Mouse (Mus musculus) liver, embryonic 11.5 days (tissue): ENCODE measurements around the gene Prb1. TPM values are rescaled to one million over a fixed set of nuclear protein-coding genes. Genes with fewer than 3 reads are reported as not detected.
"Not testable (repeated sequence)": the region's sequence is repeated elsewhere in the genome, so short reads cannot be mapped to it uniquely, and the experiment has no call there.

Experiments
- ATAC-seq: fragments of 200-750 bp; cut with Nextera tagmentation; replicated peaks from 2 replicates; pipeline ENCODE4 v1.8.0; 2017; ENCODE audit warnings: moderate number of reproducible peaks, mild to moderate bottlenecking, moderate TSS enrichment, moderate library complexity; ENCODE audit not compliant: low FRiP score
- DNase-seq: peaks from one replicate; pipeline ENCODE4 v3.0.0-alpha.2; 2017; ENCODE audit warnings: low spot score
- H3K27ac ChIP-seq: fragments of 300-500 bp; sonication (generic); 2 replicates; pipeline ENCODE4 v1.5.1; 2014; ENCODE audit warnings: mild to moderate bottlenecking, low read depth, low read length, control low read depth
- H3K27me3 ChIP-seq: fragments of 300-500 bp; sonication (generic); replicated peaks from 2 replicates; pipeline ENCODE4 v1.6.1; 2014; ENCODE audit warnings: low read length, mixed read lengths; ENCODE audit not compliant: control insufficient read depth, insufficient read depth
- H3K36me3 ChIP-seq: fragments of 300-500 bp; sonication (generic); 2 replicates; pipeline ENCODE4 v1.6.1; 2014; ENCODE audit warnings: mild to moderate bottlenecking, low read length, moderate library complexity, mixed read lengths; ENCODE audit not compliant: control insufficient read depth, insufficient read depth
- H3K4me1 ChIP-seq: fragments of 300-500 bp; sonication (generic); replicated peaks from 2 replicates; pipeline ENCODE4 v1.6.1; 2014; ENCODE audit warnings: low read length, mixed read lengths; ENCODE audit not compliant: control insufficient read depth, insufficient read depth
- H3K4me2 ChIP-seq: fragments of 300-500 bp; sonication (generic); 2 replicates; pipeline ENCODE4 v1.6.1; 2014; ENCODE audit warnings: mild to moderate bottlenecking, control low read depth, moderate library complexity
- H3K4me3 ChIP-seq: fragments of 300-500 bp; sonication (generic); 2 replicates; pipeline ENCODE4 v1.5.1; 2014; ENCODE audit warnings: low read depth, low read length, control low read depth
- H3K9ac ChIP-seq: fragments of 300-500 bp; sonication (generic); 2 replicates; pipeline ENCODE4 v1.6.1; 2014; ENCODE audit warnings: low read depth, low read length, control low read depth
- H3K9me3 ChIP-seq: fragments of 300-500 bp; sonication (generic); 2 replicates; pipeline ENCODE4 v1.6.1; 2016; ENCODE audit warnings: low read length, inconsistent platforms, mixed read lengths; ENCODE audit not compliant: control insufficient read depth
- polyA plus RNA-seq: library from polyadenylated mRNA; unstranded; fragments of >200 nt; fragmentation: Nextera tagmentation; extraction: Ambion mirVana; gene quantifications from 2 replicates; pipeline ENCODE4 v1.2.1, GENCODE M21; 2014

Prb1 gene
- not detected in 2 replicates for polyA plus RNA-seq

GRCm38 (mm10) chr6:132210421-132210820, at the start of gene Prb1:
TSS of gene Prb1 (minus strand) at chr6:132210521.
- H3K4me3 ChIP-seq, H3K36me3 ChIP-seq, DNase-seq, H3K9me3 ChIP-seq, ATAC-seq, H3K27me3 ChIP-seq, H3K9ac ChIP-seq, H3K27ac ChIP-seq, H3K4me1 ChIP-seq, H3K4me2 ChIP-seq: not testable (repeated sequence)

Other genes starting within 250 kb of the Prb1 start
- gene Prpmp5, start 104.2 kb upstream of the Prb1 start, polyA plus RNA-seq = not detected in 2 replicates
- not detected in 2 replicates for gene Gm8882, start 153.6 kb upstream of the Prb1 start, polyA plus RNA-seq